Mouse (Mus musculus) megakaryocyte progenitor cell, adult 5-6 weeks (primary cell): Measurements from ENCODE around the gene Map3k9. TPM values are rescaled to one million over a fixed set of nuclear protein-coding genes. Genes with fewer than 3 reads are reported as not detected.

Source experiments
- ATAC-seq: replicated peaks from 2 replicates; pipeline ENCODE4 v1.8.0; 2016; ENCODE audit warnings: mild to moderate bottlenecking, moderate TSS enrichment, inconsistent platforms; ENCODE audit not compliant: poor library complexity
- total RNA-seq, 2 experiments: library from RNA; stranded (forward) in 1 of 2; stranded (reverse) in 1 of 2; fragments of 157-497, 149-512 nt in 1 of 2; fragments of 200-1000 nt in 1 of 2; gene quantifications; 2 replicates each; pipeline versions ENCODE4 v1.2.3 to v1.2.4; 2015 to 2017

Map3k9 gene
- total RNA-seq, 2 experiments from 2014 or later = 0.37 to 0.92 TPM

GRCm38 (mm10) chr12:81719715-81720114, 61.3 kb downstream of the Map3k9 start:
- peak; percentile 87 for ATAC-seq

- ATAC-seq = peak; percentile 87
Observed at GRCm38 (mm10) chr12:81719161-81719560, 61.8 kb downstream of the Map3k9 start.

DNA sequence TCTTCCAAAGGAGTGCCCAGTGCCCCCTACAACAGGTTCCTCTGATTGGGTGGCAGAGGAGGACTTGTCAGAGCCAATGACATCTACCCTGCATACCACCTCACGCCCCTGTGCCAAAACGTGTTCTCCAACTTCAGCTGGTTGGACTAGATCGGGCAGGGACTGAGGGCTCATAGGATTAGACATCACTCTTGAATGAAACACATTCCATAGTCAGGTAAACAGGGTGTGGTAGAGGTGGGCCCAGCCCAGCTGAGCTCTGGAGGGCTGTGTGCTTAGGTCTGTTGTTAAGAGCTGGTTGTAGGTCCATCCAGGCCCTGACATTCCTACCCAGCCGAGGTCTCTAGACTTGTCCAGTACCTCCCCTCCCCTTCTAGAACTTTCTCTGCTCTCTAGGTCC, 68.4 kb downstream of the Map3k9 start:
- no peak for ATAC-seq

GRCm38 (mm10) chr12:81702903-81703302, 78.1 kb downstream of the Map3k9 start:
- ATAC-seq = 0 out of 2 replicates have a peak, but pooled peaks have one; percentile 39

DNA sequence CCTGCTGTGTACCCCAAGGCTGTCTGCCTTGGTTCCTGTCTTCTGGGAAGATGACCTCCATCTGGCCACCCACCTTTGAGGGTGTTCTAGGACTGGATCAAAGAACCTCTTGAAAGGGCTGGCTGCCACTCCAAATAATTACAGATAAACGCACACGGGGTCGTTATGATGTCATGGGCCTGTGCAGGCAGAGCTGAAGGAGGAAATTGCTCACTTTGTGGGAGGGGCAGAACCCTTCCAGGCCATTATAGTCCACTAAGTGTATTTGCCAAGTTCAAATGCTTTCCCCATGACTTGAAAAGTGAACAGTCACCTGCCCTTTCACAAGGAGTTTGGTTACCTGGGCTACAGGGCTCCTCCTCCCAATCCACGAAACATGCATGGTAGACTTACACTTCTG, 83.0 kb downstream of the Map3k9 start:
- 0 out of 2 replicates have a peak, but pooled peaks have one; percentile 29 for ATAC-seq

- no peak for ATAC-seq
Observed at GRCm38 (mm10) chr12:81691177-81691730, 89.7 kb downstream of the Map3k9 start.

- no peak for ATAC-seq
Observed at GRCm38 (mm10) chr12:81690751-81691150, 90.2 kb downstream of the Map3k9 start.

DNA sequence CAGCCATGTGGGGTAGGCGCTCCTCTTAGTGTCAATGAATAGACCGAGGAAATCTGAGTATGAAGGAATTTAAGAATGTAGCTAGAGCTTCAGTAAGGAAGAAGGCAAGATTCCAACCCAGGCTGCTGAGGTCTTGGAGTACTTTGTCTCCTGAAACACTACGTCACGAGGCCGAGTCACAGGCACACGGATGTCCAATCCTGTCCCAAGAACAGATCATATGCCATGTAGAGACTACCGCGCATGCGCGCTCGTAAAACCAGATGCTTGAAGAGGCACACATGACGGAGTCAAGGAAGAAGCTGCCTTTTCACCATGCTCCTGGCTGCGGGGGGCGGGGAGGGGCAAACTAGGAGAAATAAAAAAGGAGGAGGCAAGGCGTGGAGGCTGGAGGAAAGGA, 90.9 kb downstream of the Map3k9 start:
- no peak for ATAC-seq

DNA sequence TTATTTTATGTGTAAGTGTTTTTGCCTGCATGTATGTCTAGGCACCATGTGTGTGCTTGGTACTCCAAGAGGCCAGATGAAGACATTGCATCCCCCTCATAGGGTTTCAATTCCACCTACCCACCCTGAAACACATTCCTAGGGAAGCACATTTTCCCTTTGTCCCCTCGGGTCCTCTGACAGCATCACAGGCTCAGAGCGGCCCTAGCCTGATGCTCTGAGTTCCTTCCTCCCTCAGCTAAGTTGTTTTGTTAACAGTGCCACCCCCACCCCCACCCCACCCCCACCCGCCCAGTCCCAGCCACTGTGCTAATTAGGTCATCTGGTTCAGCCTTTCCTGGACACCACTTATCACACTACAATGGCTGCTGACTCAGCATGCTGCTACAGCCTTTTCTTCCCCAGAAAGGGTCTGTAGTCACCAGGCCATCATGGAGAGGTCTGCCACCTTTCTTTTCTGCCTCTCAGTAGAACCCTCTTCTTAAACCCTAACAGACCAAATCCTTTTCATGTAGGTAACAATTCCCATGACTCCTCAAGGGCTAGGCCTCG, 91.4 kb downstream of the Map3k9 start:
- ATAC-seq = no peak

GRCm38 (mm10) chr12:81688537-81688936, 92.4 kb downstream of the Map3k9 start:
- ATAC-seq = peak; percentile 64

- no peak for ATAC-seq
Observed at GRCm38 (mm10) chr12:81687873-81688272, 93.1 kb downstream of the Map3k9 start.

GRCm38 (mm10) chr12:81686406-81687117, 94.4 kb downstream of the Map3k9 start:
- no peak for ATAC-seq

GRCm38 (mm10) chr12:81685981-81686380, 95.0 kb downstream of the Map3k9 start:
- no peak for ATAC-seq

- no peak for ATAC-seq
Observed at GRCm38 (mm10) chr12:81684096-81684495, 96.9 kb downstream of the Map3k9 start.

DNA sequence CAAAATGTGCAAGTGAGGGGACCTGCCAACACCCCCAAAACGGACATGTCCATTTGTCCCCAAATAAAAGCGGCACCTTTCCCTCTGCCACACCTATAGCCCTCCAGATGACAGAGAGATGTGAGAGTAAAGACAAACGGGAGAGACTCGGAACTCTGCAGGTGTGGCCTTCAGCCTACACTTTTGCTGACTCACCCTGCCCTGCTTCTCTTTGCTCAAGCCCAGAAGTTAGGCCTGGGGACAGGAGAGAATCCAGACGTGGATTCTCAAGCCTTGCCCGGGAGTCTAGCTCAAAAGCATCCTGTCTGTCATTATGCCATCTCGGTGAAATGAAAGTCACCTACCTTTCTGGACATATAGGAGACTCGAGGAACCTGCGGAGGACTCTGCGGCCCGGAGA, 97.6 kb downstream of the Map3k9 start:
- ATAC-seq = no peak

DNA sequence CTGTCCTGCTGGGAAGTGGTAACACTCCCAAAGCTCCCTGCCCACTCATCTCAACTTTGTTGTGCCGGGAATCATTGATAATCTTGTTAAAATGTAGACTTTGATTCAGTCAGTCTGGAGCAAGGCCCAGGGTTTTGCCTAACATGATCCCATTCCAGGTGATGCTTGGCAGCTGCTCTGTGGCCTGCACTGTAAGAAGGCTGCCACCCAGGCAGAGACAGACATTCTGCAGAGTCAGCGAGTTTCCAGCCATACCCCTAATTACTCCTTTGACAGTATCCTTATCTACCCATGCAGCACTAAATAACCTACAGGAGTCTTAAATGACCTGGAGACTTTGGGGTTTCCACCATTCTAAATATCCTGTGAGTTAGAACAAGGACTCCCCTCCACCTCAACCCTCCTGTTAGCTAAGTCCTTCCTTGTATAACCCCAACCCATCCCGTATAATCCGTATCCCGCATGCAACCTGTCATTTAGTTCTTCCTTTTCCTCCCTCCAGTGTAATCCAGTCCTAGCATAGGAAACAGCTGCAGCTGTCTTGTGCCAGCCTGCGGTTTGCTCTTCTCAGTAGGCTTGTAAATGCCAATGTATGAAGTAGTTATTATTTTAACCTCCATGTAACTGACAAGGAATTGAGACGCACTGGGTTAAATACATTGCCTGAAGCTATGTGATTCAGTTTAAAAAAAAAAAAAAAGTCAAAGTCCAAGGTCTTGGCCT, 101.0 kb downstream of the Map3k9 start:
- no peak for ATAC-seq

DNA sequence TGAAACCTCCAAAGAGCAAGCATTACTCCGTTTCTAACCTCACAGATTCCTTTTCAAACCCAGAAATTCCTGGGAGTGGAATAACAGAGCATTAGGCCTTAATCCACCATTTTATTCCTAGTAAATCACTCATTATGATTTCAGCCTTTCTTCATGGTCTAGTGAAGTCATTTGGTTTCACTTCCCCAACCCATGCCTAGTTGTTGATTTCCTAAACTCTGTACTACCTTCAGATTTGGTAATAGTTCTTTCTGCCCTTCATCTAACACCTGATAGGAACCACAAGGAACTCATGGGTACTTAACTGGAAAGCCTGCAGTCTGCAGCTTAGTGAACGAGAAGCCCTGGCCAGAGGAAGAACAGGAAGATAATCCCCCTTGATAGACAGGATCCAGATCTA, 105.4 kb downstream of the Map3k9 start:
- ATAC-seq = peak; percentile 46; the same call in 1 of the 2 replicates

Other genes with a start within 250 kb of the Map3k9 start
- 9.0 and 12.4 TPM in 2 replicates for gene Gm20498, start 248.3 kb downstream of the Map3k9 start, total RNA-seq (2015)
- 44.8 and 52.5 TPM in 2 replicates for gene Gm20498, start 248.3 kb downstream of the Map3k9 start, total RNA-seq (2017)
- gene Synj2bp, start 248.3 kb downstream of the Map3k9 start, total RNA-seq (2015) = 25.6 and 34.4 TPM in 2 replicates
- gene Synj2bp, start 248.3 kb downstream of the Map3k9 start, total RNA-seq (2017) = 41.9 and 54.8 TPM in 2 replicates
- 0.20 TPM in 1 of 2 replicates, not detected in the other for gene Adam21, start 212.7 kb downstream of the Map3k9 start, total RNA-seq (2015)
- gene Adam21, start 212.7 kb downstream of the Map3k9 start, total RNA-seq (2017) = not detected in 2 replicates
- gene Med6, start 186.2 kb downstream of the Map3k9 start, total RNA-seq (2015) = 31.6 and 36.3 TPM in 2 replicates
- gene Med6, start 186.2 kb downstream of the Map3k9 start, total RNA-seq (2017) = 61.1 and 75.2 TPM in 2 replicates
- not detected in 2 replicates for gene Ttc9, start 149.9 kb downstream of the Map3k9 start, total RNA-seq (2015)
- not detected in 2 replicates for gene Ttc9, start 149.9 kb downstream of the Map3k9 start, total RNA-seq (2017)
- gene Pcnx, start 78.8 kb upstream of the Map3k9 start, total RNA-seq (2015) = 23.8 and 32.2 TPM in 2 replicates
- gene Pcnx, start 78.8 kb upstream of the Map3k9 start, total RNA-seq (2017) = 10.0 and 14.8 TPM in 2 replicates